Mouse (Mus musculus): ENCODE measurements around the gene Dhrs7b. TPM values are rescaled to one million over a fixed set of nuclear protein-coding genes. Genes with fewer than 3 reads are reported as not detected.
"Not testable (repeated sequence)": the region's sequence is repeated elsewhere in the genome, so short reads cannot be mapped to it uniquely, and the experiment has no call there.

Gene Dhrs7b
- polyA plus RNA-seq, 1 experiment from 2014 or later = 39.0 TPM

DNA sequence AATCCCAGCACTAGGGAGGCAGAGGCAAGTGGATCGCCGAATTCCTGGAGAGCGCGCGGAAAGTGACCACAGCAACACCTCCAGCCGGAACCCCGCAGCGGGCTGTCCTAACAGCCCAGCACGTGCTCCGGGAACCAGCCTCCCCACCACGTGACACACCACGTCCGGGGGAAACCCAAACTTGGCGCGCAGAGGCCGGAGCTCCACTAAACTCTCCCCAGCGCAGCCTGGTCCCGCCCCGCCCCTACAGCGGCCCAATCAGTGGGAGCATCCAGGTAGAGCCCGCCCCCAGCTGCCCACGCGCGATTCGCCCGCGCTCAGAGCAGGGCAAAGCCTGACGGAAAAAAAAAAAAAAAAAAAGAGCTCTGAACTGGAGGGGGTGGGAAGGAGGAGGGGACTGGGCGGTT lies 19.4 kb upstream of the Dhrs7b start:
- no peaks in the 10 kb centered on the region for H3K9me3 ChIP-seq (replicated peaks)
- H3K4me2 ChIP-seq (replicated peaks) = peak overlapping the region; percentile 95
- no peaks in the 10 kb centered on the region for H3K27me3 ChIP-seq
- H3K4me3 ChIP-seq (replicated peaks) = peak overlapping the region; percentile 53
- H3K36me3 ChIP-seq = no peaks in the 10 kb centered on the region
- H3K27ac ChIP-seq (replicated peaks) = no peak overlapping the region
- under 1% methylated on average over 29 of the region's 29 CpGs for WGBS
- H3K9ac ChIP-seq = no peak overlapping the region
- ATAC-seq (ENCODE audit: insufficient number of reproducible peaks, low FRiP score, low TSS enrichment, low read depth) = peak; percentile 100
- H3K4me1 ChIP-seq = peaks cover 26% of the 10 kb centered on the region

- H3K27me3 ChIP-seq; ATAC-seq (ENCODE audit: insufficient number of reproducible peaks, low FRiP score, low TSS enrichment, low read depth); H3K9me3 ChIP-seq (replicated peaks); H3K9ac ChIP-seq; H3K27ac ChIP-seq (replicated peaks); H3K36me3 ChIP-seq: not testable (repeated sequence)
- peak within 1 kb of the TSS; percentile 95 for H3K4me2 ChIP-seq (replicated peaks)
- 21% methylated on average over 6 of the region's 6 CpGs for WGBS
- H3K4me3 ChIP-seq (replicated peaks) = peak within 1 kb of the TSS; percentile 53
- H3K4me1 ChIP-seq = peaks cover 26% of the 10 kb centered on the region
Observed at GRCm38 (mm10) chr11:60811618-60812017, 18.8 kb upstream of the Dhrs7b start, which contains the start of gene Shmt1. Gene Shmt1, minus strand, starts transcription at chr11:60811718.

- Histone ChIP-seq H3K27me3 (no peaks in the 10 kb centered on the region), H3K27ac (replicated peaks) (no peak overlapping the region), H3K36me3 (no peaks in the 10 kb centered on the region), H3K9ac (no peak overlapping the region), H3K4me2 (replicated peaks) (no peak overlapping the region), H3K9me3 (replicated peaks) (no peaks in the 10 kb centered on the region), H3K4me1 (no peaks in the 10 kb centered on the region), H3K4me3 (replicated peaks) (no peak overlapping the region)
- ATAC-seq (ENCODE audit: insufficient number of reproducible peaks, low FRiP score, low TSS enrichment, low read depth) = no peak
- 67% methylated on average over 5 of the region's 5 CpGs for WGBS
Observed at GRCm38 (mm10) chr11:60816398-60816797, 14.0 kb upstream of the Dhrs7b start.

- no peak overlapping the region for H3K4me3 ChIP-seq (replicated peaks)
- no peaks in the 10 kb centered on the region for H3K27me3 ChIP-seq
- H3K9ac ChIP-seq = no peak overlapping the region
- H3K4me1 ChIP-seq = no peaks in the 10 kb centered on the region
- H3K9me3 ChIP-seq (replicated peaks) = no peaks in the 10 kb centered on the region
- 60% methylated on average over 2 of the region's 2 CpGs for WGBS
- H3K4me2 ChIP-seq (replicated peaks) = no peak overlapping the region
- no peaks in the 10 kb centered on the region for H3K36me3 ChIP-seq
- ATAC-seq (ENCODE audit: insufficient number of reproducible peaks, low FRiP score, low TSS enrichment, low read depth) = no peak
- H3K27ac ChIP-seq (replicated peaks) = no peak overlapping the region
Observed at GRCm38 (mm10) chr11:60823771-60824170, 6.7 kb upstream of the Dhrs7b start.

- H3K36me3 ChIP-seq = no peaks in the 10 kb centered on the region
- H3K27me3 ChIP-seq = no peaks in the 10 kb centered on the region
- no peaks in the 10 kb centered on the region for H3K9me3 ChIP-seq (replicated peaks)
- H3K4me2 ChIP-seq (replicated peaks) = no peak overlapping the region
- no peak overlapping the region for H3K4me3 ChIP-seq (replicated peaks)
- 85% methylated on average over 3 of the region's 3 CpGs for WGBS
- H3K9ac ChIP-seq = no peak overlapping the region
- no peaks in the 10 kb centered on the region for H3K4me1 ChIP-seq
- ATAC-seq (ENCODE audit: insufficient number of reproducible peaks, low FRiP score, low TSS enrichment, low read depth) = no peak
- H3K27ac ChIP-seq (replicated peaks) = no peak overlapping the region
Observed at GRCm38 (mm10) chr11:60825191-60825590, 5.2 kb upstream of the Dhrs7b start.

DNA sequence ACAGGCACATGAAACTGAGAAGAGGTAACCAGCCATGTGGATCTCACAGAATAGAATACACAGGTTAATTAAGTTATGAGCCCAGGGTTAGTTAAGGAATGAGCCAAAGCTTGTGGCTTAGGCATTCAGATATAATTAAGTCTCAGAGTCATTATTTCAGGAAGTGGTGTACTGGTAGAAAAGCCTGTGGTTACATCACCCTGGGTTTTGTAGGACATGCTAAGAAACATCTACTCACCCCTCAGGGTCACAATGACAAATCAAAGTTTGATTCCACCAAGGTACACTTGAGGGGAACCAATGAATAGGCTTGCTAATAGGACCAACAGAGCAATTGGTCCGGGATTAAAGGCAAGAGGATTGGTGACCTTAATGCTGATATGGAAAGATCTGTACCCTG lies 3.7 kb upstream of the Dhrs7b start:
- no peaks in the 10 kb centered on the region for H3K9me3 ChIP-seq (replicated peaks)
- no peak overlapping the region for H3K4me2 ChIP-seq (replicated peaks)
- H3K36me3 ChIP-seq = no peaks in the 10 kb centered on the region
- H3K9ac ChIP-seq = no peak overlapping the region
- no peaks in the 10 kb centered on the region for H3K27me3 ChIP-seq
- peaks cover 5% of the 10 kb centered on the region for H3K4me1 ChIP-seq
- WGBS = 59% methylated on average over 1 of the region's 1 CpGs
- H3K4me3 ChIP-seq (replicated peaks) = no peak overlapping the region
- no peak overlapping the region for H3K27ac ChIP-seq (replicated peaks)
- no peak for ATAC-seq (ENCODE audit: insufficient number of reproducible peaks, low FRiP score, low TSS enrichment, low read depth)

- H3K4me2 ChIP-seq (replicated peaks) = no peak overlapping the region
Observed at GRCm38 (mm10) chr11:60827241-60827945, 3.0 kb upstream of the Dhrs7b start.

GRCm38 (mm10) chr11:60828903-60829302 lies 1.5 kb upstream of the Dhrs7b start:
- H3K27me3 ChIP-seq = no peaks in the 10 kb centered on the region
- no peak overlapping the region for H3K27ac ChIP-seq (replicated peaks)
- no peak for ATAC-seq (ENCODE audit: insufficient number of reproducible peaks, low FRiP score, low TSS enrichment, low read depth)
- 24% methylated on average over 2 of the region's 2 CpGs for WGBS
- H3K4me1 ChIP-seq = peaks cover 5% of the 10 kb centered on the region
- H3K9me3 ChIP-seq (replicated peaks) = no peaks in the 10 kb centered on the region
- H3K4me2 ChIP-seq (replicated peaks) = no peak overlapping the region
- no peak overlapping the region for H3K9ac ChIP-seq
- no peak overlapping the region for H3K4me3 ChIP-seq (replicated peaks)
- no peaks in the 10 kb centered on the region for H3K36me3 ChIP-seq

More at GRCm38 (mm10) chr11:60827241-60827945, 3.0 kb upstream of the Dhrs7b start:
- no peaks in the 10 kb centered on the region for H3K36me3 ChIP-seq
- H3K9me3 ChIP-seq (replicated peaks) = no peaks in the 10 kb centered on the region
- ATAC-seq (ENCODE audit: insufficient number of reproducible peaks, low FRiP score, low TSS enrichment, low read depth) = no peak
- H3K9ac ChIP-seq = no peak overlapping the region
- H3K4me3 ChIP-seq (replicated peaks) = no peak overlapping the region
- H3K27ac ChIP-seq (replicated peaks) = no peak overlapping the region
- H3K27me3 ChIP-seq = no peaks in the 10 kb centered on the region
- peaks cover 5% of the 10 kb centered on the region for H3K4me1 ChIP-seq
- WGBS = 56% methylated on average over 4 of the region's 4 CpGs

DNA sequence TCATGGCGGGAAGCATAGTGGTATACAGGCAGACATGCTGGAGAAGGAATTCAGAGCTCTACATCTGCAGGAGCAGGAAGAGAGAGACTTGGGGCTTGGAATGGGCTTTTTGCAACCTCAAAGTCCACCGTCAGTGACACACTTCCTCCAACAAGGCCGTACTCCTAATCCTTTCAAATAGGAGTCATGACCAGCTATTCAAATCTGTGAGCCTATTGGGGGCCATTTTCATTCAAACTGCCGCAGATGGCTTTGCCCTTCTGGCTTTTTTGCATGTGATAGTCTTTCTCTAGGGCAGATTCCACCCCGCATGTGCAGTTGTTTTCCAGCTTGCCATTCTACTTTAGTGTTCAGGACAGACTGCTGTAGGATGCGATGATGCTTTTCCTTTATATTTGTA lies 6.5 kb downstream of the Dhrs7b start:
- H3K9ac ChIP-seq = no peak overlapping the region
- 96% methylated on average over 6 of the region's 6 CpGs for WGBS
- no peak overlapping the region for H3K4me2 ChIP-seq (replicated peaks)
- no peaks in the 10 kb centered on the region for H3K9me3 ChIP-seq (replicated peaks)
- H3K4me1 ChIP-seq = no peaks in the 10 kb centered on the region
- no peak overlapping the region for H3K4me3 ChIP-seq (replicated peaks)
- H3K27ac ChIP-seq (replicated peaks) = no peak overlapping the region
- no peak for ATAC-seq (ENCODE audit: insufficient number of reproducible peaks, low FRiP score, low TSS enrichment, low read depth)
- no peaks in the 10 kb centered on the region for H3K27me3 ChIP-seq
- peaks cover 4% of the 10 kb centered on the region; the same call in 1 of the 2 replicates for H3K36me3 ChIP-seq

GRCm38 (mm10) chr11:60837644-60838406 lies 7.4 kb downstream of the Dhrs7b start:
- Histone ChIP-seq H3K27me3 (no peaks in the 10 kb centered on the region), H3K4me1 (no peaks in the 10 kb centered on the region), H3K27ac (replicated peaks) (no peak overlapping the region), H3K9me3 (replicated peaks) (no peaks in the 10 kb centered on the region), H3K9ac (no peak overlapping the region), H3K4me3 (replicated peaks) (no peak overlapping the region), H3K4me2 (replicated peaks) (no peak overlapping the region), H3K36me3 (peaks cover 4% of the 10 kb centered on the region; the same call in 1 of the 2 replicates)
- WGBS = 90% methylated on average over 10 of the region's 10 CpGs
- ATAC-seq (ENCODE audit: insufficient number of reproducible peaks, low FRiP score, low TSS enrichment, low read depth) = no peak

DNA sequence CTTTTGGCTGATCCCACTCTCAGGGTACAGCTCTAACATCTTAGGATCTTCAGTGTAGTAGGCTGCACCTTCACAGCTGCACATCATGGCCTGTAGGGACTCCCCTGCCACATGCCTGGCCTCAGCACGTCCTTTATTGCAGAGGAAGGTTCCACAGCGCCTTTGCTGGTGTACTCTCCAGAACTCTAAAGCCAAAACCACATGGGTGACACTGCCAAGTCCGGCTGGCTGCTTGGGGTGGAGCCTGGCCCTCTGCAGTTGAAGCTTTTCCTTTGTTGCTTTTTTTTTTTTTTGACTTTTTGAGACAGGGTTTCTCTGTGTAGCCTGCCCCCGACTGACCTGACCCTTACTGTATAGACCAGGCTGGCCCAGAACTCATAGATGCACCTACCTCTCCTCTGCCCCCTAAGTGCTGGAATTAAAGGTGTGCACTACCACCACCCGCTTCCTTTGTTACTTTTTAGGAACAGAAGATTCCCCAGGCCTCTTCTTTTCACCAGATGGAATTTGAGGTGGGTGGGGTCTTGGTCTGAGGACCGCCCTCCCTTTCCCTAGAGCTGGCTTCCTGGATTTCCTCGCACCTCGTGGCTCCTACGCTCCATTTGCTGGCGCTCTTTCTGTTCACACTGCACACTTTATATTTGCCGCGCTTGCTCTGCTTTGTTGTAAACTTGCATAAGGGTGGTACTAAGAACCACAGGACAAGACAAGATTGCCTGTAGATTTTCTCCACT lies 11.2 kb downstream of the Dhrs7b start:
- H3K36me3 ChIP-seq = peaks cover 15% of the 10 kb centered on the region
- H3K4me3 ChIP-seq (replicated peaks) = no peak overlapping the region
- H3K27ac ChIP-seq (replicated peaks) = no peak overlapping the region
- H3K4me2 ChIP-seq (replicated peaks) = no peak overlapping the region
- H3K4me1 ChIP-seq = no peaks in the 10 kb centered on the region
- ATAC-seq (ENCODE audit: insufficient number of reproducible peaks, low FRiP score, low TSS enrichment, low read depth) = no peak
- no peaks in the 10 kb centered on the region for H3K27me3 ChIP-seq
- WGBS = 67% methylated on average over 12 of the region's 12 CpGs
- no peaks in the 10 kb centered on the region for H3K9me3 ChIP-seq (replicated peaks)
- H3K9ac ChIP-seq = no peak overlapping the region

Data from embryonic facial prominence, embryonic 15.5 days (tissue).